Mouse (Mus musculus): ENCODE measurements around the gene Nxn. TPM values are rescaled to one million over a fixed set of nuclear protein-coding genes. Genes with fewer than 3 reads are reported as not detected.

Nxn gene
- total and polyA plus RNA-seq, 2 experiments from 2014 or later = 12.7 to 22.1 TPM

DNA sequence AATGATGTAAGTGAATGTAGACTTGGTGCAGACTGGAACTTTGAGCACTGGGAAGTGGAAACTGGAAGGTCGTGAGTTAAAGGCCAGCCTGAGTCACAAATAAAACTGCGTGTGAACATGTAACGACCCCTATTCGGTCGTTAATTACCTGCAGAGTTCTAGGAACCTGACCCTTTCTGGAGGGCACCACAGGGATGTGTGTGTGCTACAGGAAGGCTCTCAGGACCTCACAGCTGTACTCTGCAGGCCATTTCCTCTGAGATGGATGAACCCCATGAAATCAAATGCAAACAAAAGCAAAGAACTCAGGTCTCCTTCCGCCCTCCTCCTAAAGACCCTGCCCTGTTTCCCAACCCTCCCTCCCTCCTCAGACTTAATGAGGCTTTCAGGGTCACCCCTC lies 89.9 kb downstream of the Nxn start:
- ATAC-seq (no peak), DNase-seq (no peak)
- no peak overlapping the region for H3K4me2 ChIP-seq (ENCODE audit: low read depth)
- H3K9ac ChIP-seq = no peak overlapping the region
- H3K4me3 ChIP-seq (ENCODE audit: low read depth, low read length) = no peak overlapping the region
- no peaks in the 10 kb centered on the region for H3K9me3 ChIP-seq (ENCODE audit: low read length)
- TF ChIP-seq CTCF (IDR thresholded peaks at IDR 0.05; ENCODE audit: low read depth) = no peak
- no peaks in the 10 kb centered on the region for H3K27me3 ChIP-seq (ENCODE audit: insufficient read depth, low read length)
- WGBS = 42% methylated on average over 6 of the region's 6 CpGs
- H3K27ac ChIP-seq (ENCODE audit: low read depth, low read length) = no peak overlapping the region
- H3K36me3 ChIP-seq (ENCODE audit: insufficient read depth) = no peaks in the 10 kb centered on the region
- no peaks in the 10 kb centered on the region for H3K4me1 ChIP-seq (ENCODE audit: insufficient read depth)

DNA sequence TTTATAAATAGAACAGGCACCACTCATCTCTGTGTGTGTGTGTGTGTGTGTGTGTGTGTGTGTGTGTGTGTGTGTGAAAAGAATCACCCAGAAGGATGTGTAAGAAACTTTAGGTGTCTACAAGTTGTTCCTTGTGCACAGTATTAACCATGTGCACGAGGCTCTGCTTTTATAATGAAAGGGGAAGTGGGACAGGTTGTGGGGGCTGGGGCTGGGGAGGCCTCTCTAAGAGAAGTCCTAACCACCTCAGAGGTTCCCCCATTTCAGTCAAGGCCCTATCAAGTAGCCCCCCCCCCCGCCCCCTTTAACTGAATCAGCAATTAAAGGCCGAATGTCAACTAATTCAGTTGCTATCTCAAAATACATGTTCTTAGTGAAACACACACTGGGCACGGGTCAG lies 92.2 kb downstream of the Nxn start:
- DNase-seq (no peak), ATAC-seq (no peak)
- TF ChIP-seq CTCF (IDR thresholded peaks at IDR 0.05; ENCODE audit: low read depth) = no peak
- Histone ChIP-seq H3K4me1 (ENCODE audit: insufficient read depth) (no peaks in the 10 kb centered on the region), H3K4me3 (ENCODE audit: low read depth, low read length) (no peak overlapping the region), H3K36me3 (ENCODE audit: insufficient read depth) (no peaks in the 10 kb centered on the region), H3K27ac (ENCODE audit: low read depth, low read length) (no peak overlapping the region), H3K4me2 (ENCODE audit: low read depth) (no peak overlapping the region), H3K9ac (no peak overlapping the region), H3K27me3 (ENCODE audit: insufficient read depth, low read length) (no peaks in the 10 kb centered on the region), H3K9me3 (ENCODE audit: low read length) (no peaks in the 10 kb centered on the region)
- WGBS = 54% methylated on average over 4 of the region's 4 CpGs

DNA sequence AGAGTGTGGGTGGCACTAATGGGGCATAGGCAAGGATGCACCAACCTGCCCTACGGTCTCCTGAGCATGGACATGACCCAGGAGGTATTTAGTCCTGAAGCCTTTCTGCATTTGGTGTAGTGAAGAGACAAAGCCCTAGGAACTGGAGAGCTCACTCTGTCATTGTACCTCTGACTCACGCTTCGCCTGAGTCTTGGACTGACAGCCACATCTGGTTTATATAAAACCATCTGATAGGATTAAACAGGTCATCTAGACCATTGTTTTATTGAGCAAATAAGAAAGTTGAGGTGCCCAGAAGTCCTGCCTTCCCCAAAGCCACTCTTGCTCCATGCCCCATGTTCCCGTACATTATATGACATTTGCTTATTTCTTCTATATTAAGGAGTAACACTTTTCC lies 93.4 kb downstream of the Nxn start:
- no peaks in the 10 kb centered on the region for H3K9me3 ChIP-seq (ENCODE audit: low read length)
- H3K36me3 ChIP-seq (ENCODE audit: insufficient read depth) = no peaks in the 10 kb centered on the region
- no peak overlapping the region for H3K4me3 ChIP-seq (ENCODE audit: low read depth, low read length)
- no peak overlapping the region for H3K9ac ChIP-seq
- H3K27me3 ChIP-seq (ENCODE audit: insufficient read depth, low read length) = no peaks in the 10 kb centered on the region
- WGBS = 76% methylated on average over 4 of the region's 4 CpGs
- H3K4me2 ChIP-seq (ENCODE audit: low read depth) = no peak overlapping the region
- no peaks in the 10 kb centered on the region for H3K4me1 ChIP-seq (ENCODE audit: insufficient read depth)
- H3K27ac ChIP-seq (ENCODE audit: low read depth, low read length) = no peak overlapping the region
- ATAC-seq (no peak), DNase-seq (no peak)
- no peak for TF ChIP-seq CTCF (IDR thresholded peaks at IDR 0.05; ENCODE audit: low read depth)

DNA sequence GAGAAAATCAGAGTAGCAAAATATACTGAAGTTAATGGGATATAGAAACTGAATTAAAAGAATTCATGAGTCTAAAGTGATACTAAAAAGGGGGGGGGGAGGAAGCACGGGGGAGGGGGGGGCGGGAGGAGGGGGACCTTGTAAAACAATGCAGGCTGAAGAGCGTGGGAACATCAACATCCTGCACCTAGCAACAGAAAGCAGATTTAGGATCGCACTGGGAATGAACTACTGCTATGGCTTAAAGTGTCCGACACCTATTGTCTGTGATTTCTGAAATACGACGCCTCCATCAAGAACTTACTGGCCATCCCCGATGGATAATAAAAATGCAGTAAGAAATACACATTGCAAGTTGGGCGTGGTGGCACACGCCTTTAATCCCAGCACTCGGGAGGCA lies 95.6 kb downstream of the Nxn start:
- H3K27me3 ChIP-seq (ENCODE audit: insufficient read depth, low read length) = no peaks in the 10 kb centered on the region
- no peak overlapping the region for H3K4me2 ChIP-seq (ENCODE audit: low read depth)
- no peak overlapping the region for H3K27ac ChIP-seq (ENCODE audit: low read depth, low read length)
- no peaks in the 10 kb centered on the region for H3K4me1 ChIP-seq (ENCODE audit: insufficient read depth)
- ATAC-seq (no peak), DNase-seq (no peak)
- H3K9ac ChIP-seq = no peak overlapping the region
- no peaks in the 10 kb centered on the region for H3K36me3 ChIP-seq (ENCODE audit: insufficient read depth)
- 73% methylated on average over 10 of the region's 11 CpGs for WGBS
- TF ChIP-seq CTCF (IDR thresholded peaks at IDR 0.05; ENCODE audit: low read depth) = no peak
- H3K4me3 ChIP-seq (ENCODE audit: low read depth, low read length) = no peak overlapping the region
- no peaks in the 10 kb centered on the region for H3K9me3 ChIP-seq (ENCODE audit: low read length)

DNA sequence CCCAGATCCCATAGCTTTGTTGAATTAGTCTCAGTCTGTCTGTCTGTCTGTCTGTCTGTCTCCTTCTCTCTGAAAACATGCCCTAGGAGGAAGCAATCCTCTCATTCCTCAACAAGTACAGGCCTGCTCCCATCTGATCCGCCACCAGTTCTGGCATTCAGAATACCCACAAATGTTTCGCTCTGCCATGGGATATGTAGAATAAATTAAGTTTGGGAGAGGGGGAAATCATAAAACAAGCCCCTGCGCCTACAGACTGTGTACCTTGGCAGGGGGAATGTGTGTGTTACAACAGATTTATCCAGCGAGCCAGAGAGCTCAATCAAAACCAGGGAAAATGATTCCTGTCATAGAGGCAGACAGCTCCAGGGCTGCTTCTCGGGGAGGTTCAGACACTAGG lies 98.1 kb downstream of the Nxn start:
- Histone ChIP-seq H3K9me3 (ENCODE audit: low read length) (no peaks in the 10 kb centered on the region), H3K9ac (no peak overlapping the region), H3K4me2 (ENCODE audit: low read depth) (no peak overlapping the region), H3K4me3 (ENCODE audit: low read depth, low read length) (no peak overlapping the region), H3K27me3 (ENCODE audit: insufficient read depth, low read length) (peaks cover 2% of the 10 kb centered on the region; the same call in 1 of the 2 replicates), H3K4me1 (ENCODE audit: insufficient read depth) (no peaks in the 10 kb centered on the region), H3K27ac (ENCODE audit: low read depth, low read length) (no peak overlapping the region), H3K36me3 (ENCODE audit: insufficient read depth) (no peaks in the 10 kb centered on the region)
- 67% methylated on average over 5 of the region's 5 CpGs for WGBS
- ATAC-seq (peak; percentile 56; the same call in 1 of the 2 replicates), DNase-seq (peak; percentile 59)
- no peak for TF ChIP-seq CTCF (IDR thresholded peaks at IDR 0.05; ENCODE audit: low read depth)

DNA sequence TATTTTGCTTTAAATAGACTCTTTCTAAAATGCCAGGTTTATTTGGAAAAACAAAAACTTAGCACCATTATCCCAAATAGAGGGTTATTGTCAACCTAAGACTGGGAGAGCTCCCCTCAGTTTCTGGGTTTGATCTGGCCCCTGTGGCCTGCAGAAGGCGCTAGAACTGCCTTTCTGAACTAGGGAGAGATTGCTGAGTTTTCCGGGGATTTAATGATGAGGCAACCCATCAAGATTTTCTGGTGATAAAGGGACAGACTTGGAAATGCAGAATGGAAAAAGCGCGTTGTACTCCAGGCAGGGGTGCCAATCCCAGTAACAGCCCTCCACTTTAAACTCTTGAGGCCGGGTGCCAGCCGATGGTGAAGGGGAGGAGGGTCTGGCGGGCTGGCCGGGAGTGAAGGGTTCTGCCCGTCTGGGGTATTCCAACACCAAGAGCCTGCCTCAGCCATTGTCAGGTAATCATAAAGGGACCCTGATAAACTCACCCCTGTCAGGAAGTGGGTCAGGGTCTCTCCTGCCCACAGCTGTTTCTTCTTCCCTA lies 100.4 kb downstream of the Nxn start:
- Histone ChIP-seq H3K27me3 (ENCODE audit: insufficient read depth, low read length) (peaks cover 5% of the 10 kb centered on the region; the same call in 1 of the 2 replicates), H3K4me2 (ENCODE audit: low read depth) (no peak overlapping the region), H3K36me3 (ENCODE audit: insufficient read depth) (no peaks in the 10 kb centered on the region), H3K4me3 (ENCODE audit: low read depth, low read length) (no peak overlapping the region), H3K4me1 (ENCODE audit: insufficient read depth) (no peaks in the 10 kb centered on the region), H3K9me3 (ENCODE audit: low read length) (no peaks in the 10 kb centered on the region), H3K27ac (ENCODE audit: low read depth, low read length) (no peak overlapping the region), H3K9ac (no peak overlapping the region)
- WGBS = 42% methylated on average over 9 of the region's 9 CpGs
- DNase-seq (no peak), ATAC-seq (no peak)
- peak; percentile 38 for TF ChIP-seq CTCF (IDR thresholded peaks at IDR 0.05; ENCODE audit: low read depth)

DNA sequence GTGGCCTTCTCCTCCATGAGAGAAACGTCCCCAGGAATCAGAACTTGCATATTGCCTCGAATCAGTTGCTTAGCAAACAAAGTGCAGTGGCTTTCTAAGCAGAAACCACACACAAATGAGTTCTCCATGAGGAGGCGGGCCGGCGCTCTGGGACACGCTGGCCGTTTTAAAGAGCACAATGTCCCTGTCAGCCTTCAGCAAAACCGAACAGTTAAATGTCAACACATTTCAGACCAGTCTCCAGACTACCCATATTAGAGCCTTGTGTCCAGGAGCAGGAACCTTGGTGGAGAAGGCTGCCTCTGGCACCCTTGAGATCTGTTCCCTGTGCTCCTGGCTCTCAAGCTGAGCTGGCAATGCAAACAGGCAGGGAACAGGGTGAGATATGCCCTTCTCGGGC lies 101.7 kb downstream of the Nxn start:
- Histone ChIP-seq H3K27me3 (ENCODE audit: insufficient read depth, low read length) (peaks cover 5% of the 10 kb centered on the region; the same call in 1 of the 2 replicates), H3K4me2 (ENCODE audit: low read depth) (no peak overlapping the region), H3K4me3 (ENCODE audit: low read depth, low read length) (no peak overlapping the region), H3K36me3 (ENCODE audit: insufficient read depth) (no peaks in the 10 kb centered on the region), H3K27ac (ENCODE audit: low read depth, low read length) (no peak overlapping the region), H3K4me1 (ENCODE audit: insufficient read depth) (no peaks in the 10 kb centered on the region), H3K9ac (no peak overlapping the region), H3K9me3 (ENCODE audit: low read length) (no peaks in the 10 kb centered on the region)
- DNase-seq = no peak
- TF ChIP-seq CTCF (IDR thresholded peaks at IDR 0.05; ENCODE audit: low read depth) = no peak
- no peak for ATAC-seq
- 29% methylated on average over 9 of the region's 9 CpGs for WGBS

All from forebrain, postnatal 0 days (tissue).